In the genomic region with DNA sequence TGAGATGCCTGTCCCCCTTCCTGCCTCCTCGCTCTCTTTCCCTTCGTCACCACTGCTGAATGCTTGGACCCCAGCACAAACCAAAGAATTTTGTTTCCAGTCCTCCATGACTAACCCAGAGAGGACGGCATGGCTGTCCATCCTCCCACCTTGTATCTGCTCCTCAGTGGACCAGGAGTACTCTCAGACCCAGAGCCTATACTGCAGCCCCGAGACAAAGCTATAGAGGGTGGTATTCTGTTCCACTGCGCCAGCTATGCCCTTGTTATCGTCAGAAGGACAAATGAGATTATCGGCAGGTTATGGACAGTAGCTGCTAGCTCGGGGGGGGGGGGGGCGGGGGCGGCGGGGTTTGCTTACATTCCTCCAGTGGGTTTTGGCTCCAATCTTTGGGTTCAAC, we compare ENCODE assay signal across 17 mouse cellular contexts. TPM values are rescaled to one million over a fixed set of nuclear protein-coding genes. Genes with fewer than 3 reads are reported as not detected.
DNase-seq lines count a peak whose midpoint lies in the region; ATAC-seq and TF ChIP-seq lines count a peak whose summit lies in the region.
"Had no signal": no experiment of that assay in that cellular context is flagged by ENCODE, and none has a peak within 500 bp of the region (broad histone marks: within the 10 kb centered on the region; RNA-seq: fewer than 3 reads in every experiment).

No protein-coding gene starts in this region.

- H3K27me3 ChIP-seq in E14TG2a.4 (ENCODE audit: insufficient read depth, low read length): peaks cover 98% of the 10 kb centered on the region
- H3K27me3 ChIP-seq in forebrain, embryonic 13.5 days: peaks cover 94% of the 10 kb centered on the region
- H3K27me3 ChIP-seq in hindbrain, embryonic 14.5 days (ENCODE audit: control insufficient read depth, insufficient read depth, low read length): peaks cover 69% of the 10 kb centered on the region
- peaks cover 40% of the 10 kb centered on the region for H3K27me3 ChIP-seq in midbrain, embryonic 15.5 days (replicated peaks)
- peaks cover 54% of the 10 kb centered on the region for H3K27me3 ChIP-seq in lung, postnatal 0 days (replicated peaks; ENCODE audit: insufficient read depth, low read length)

- ATAC-seq in forebrain, embryonic 13.5 days: no peak
- peak; percentile 11; the same call in 1 of the 2 replicates for ATAC-seq in hindbrain, embryonic 14.5 days (ENCODE audit: low FRiP score)
- ATAC-seq in midbrain, embryonic 15.5 days (replicated peaks): peak; percentile 55
- no peak for ATAC-seq in lung, postnatal 0 days

- no peak for TF ChIP-seq CTCF in E14TG2a.4 (conservative IDR thresholded peaks at IDR 0.05; ENCODE audit: low read length)
- TF ChIP-seq CTCF in lung, postnatal 0 days (IDR thresholded peaks at IDR 0.05): no peak

- H3K4me1 ChIP-seq in E14TG2a.4 (replicated peaks; ENCODE audit: low read depth, low read length): peaks cover 37% of the 10 kb centered on the region
- H3K4me1 ChIP-seq in forebrain, embryonic 13.5 days: peaks cover 31% of the 10 kb centered on the region
- H3K4me1 ChIP-seq in hindbrain, embryonic 14.5 days (replicated peaks; ENCODE audit: control insufficient read depth, insufficient read depth, low read length): peaks cover 11% of the 10 kb centered on the region; the same call in 1 of the 2 replicates
- H3K4me1 ChIP-seq in midbrain, embryonic 15.5 days: peaks cover 27% of the 10 kb centered on the region
- peaks cover 5% of the 10 kb centered on the region; the same call in 1 of the 2 replicates for H3K4me1 ChIP-seq in lung, postnatal 0 days (ENCODE audit: insufficient read depth, low read depth, low read length)

- no peak for TF ChIP-seq EP300 in lung, postnatal 0 days (IDR thresholded peaks at IDR 0.05)

- H3K9ac ChIP-seq in forebrain, embryonic 13.5 days: peak overlapping the region; percentile 43
- peak overlapping the region; percentile 89 for H3K9ac ChIP-seq in hindbrain, embryonic 14.5 days
- no peak overlapping the region; the same call in 1 of the 2 replicates for H3K9ac ChIP-seq in midbrain, embryonic 15.5 days
- H3K9ac ChIP-seq in lung, postnatal 0 days (replicated peaks; ENCODE audit: low read depth): no peak overlapping the region
- H3K9ac ChIP-seq: embryonic facial prominence, embryonic 15.5 days; liver, embryonic 13.5 days had no signal

- H3K4me3 ChIP-seq in E14TG2a.4 (replicated peaks; ENCODE audit: low read length): 0 out of 2 replicates have a peak overlapping the region, but pooled peaks have one; percentile 29
- H3K4me3 ChIP-seq in forebrain, embryonic 13.5 days: peak overlapping the region; percentile 54
- peak overlapping the region; percentile 54 for H3K4me3 ChIP-seq in hindbrain, embryonic 14.5 days (replicated peaks; ENCODE audit: low read length)
- H3K4me3 ChIP-seq in midbrain, embryonic 15.5 days: peak overlapping the region; percentile 50
- no peak overlapping the region for H3K4me3 ChIP-seq in lung, postnatal 0 days (ENCODE audit: low read depth, low read length)
- H3K4me3 ChIP-seq: embryonic facial prominence, embryonic 15.5 days; liver, embryonic 13.5 days had no signal

- peak overlapping the region; percentile 55 for H3K27ac ChIP-seq in forebrain, embryonic 13.5 days
- peak overlapping the region; percentile 97 for H3K27ac ChIP-seq in hindbrain, embryonic 14.5 days
- peak overlapping the region; percentile 77 for H3K27ac ChIP-seq in midbrain, embryonic 15.5 days
- no peak overlapping the region for H3K27ac ChIP-seq in lung, postnatal 0 days (ENCODE audit: low read length)
- H3K27ac ChIP-seq: embryonic facial prominence, embryonic 15.5 days; liver, embryonic 13.5 days had no signal

- peaks cover 15% of the 10 kb centered on the region for H3K9me3 ChIP-seq in E14TG2a.4 (ENCODE audit: low read length)
- no peaks in the 10 kb centered on the region for H3K9me3 ChIP-seq in forebrain, embryonic 13.5 days (replicated peaks)
- H3K9me3 ChIP-seq in hindbrain, embryonic 14.5 days (ENCODE audit: control insufficient read depth, low read length): no peaks in the 10 kb centered on the region
- H3K9me3 ChIP-seq in midbrain, embryonic 15.5 days: no peaks in the 10 kb centered on the region
- H3K9me3 ChIP-seq in lung, postnatal 0 days (ENCODE audit: low read length): no peaks in the 10 kb centered on the region
- H3K9me3 ChIP-seq: embryonic facial prominence, embryonic 15.5 days; liver, embryonic 13.5 days had no signal

- 9% methylated on average over 11 of the region's 11 CpGs for WGBS in forebrain, embryonic 13.5 days
- WGBS in hindbrain, embryonic 14.5 days: 5% methylated on average over 11 of the region's 11 CpGs
- 16% methylated on average over 11 of the region's 11 CpGs for WGBS in midbrain, embryonic 15.5 days
- WGBS in lung, postnatal 0 days: 9% methylated on average over 11 of the region's 11 CpGs

- H3K36me3 ChIP-seq in E14TG2a.4 (ENCODE audit: insufficient read depth, low read length): no peaks in the 10 kb centered on the region
- H3K36me3 ChIP-seq in forebrain, embryonic 13.5 days (ENCODE audit: poor library complexity, severe bottlenecking): peaks cover 7% of the 10 kb centered on the region; the same call in 1 of the 2 replicates
- 0 out of 2 replicates have a peak, but pooled peaks cover 7% of the 10 kb centered on the region for H3K36me3 ChIP-seq in hindbrain, embryonic 14.5 days (replicated peaks; ENCODE audit: control insufficient read depth, insufficient read depth)
- no peaks in the 10 kb centered on the region for H3K36me3 ChIP-seq in midbrain, embryonic 15.5 days (replicated peaks)
- no peaks in the 10 kb centered on the region for H3K36me3 ChIP-seq in lung, postnatal 0 days (ENCODE audit: insufficient read depth, low read length)
- H3K36me3 ChIP-seq: embryonic facial prominence, embryonic 15.5 days; liver, embryonic 13.5 days had no signal

- H3K4me2 ChIP-seq in forebrain, embryonic 13.5 days: peak overlapping the region; percentile 64
- H3K4me2 ChIP-seq in hindbrain, embryonic 14.5 days (replicated peaks): peak overlapping the region; percentile 66
- H3K4me2 ChIP-seq in midbrain, embryonic 15.5 days: peak overlapping the region; percentile 51
- no peak overlapping the region for H3K4me2 ChIP-seq in lung, postnatal 0 days (replicated peaks; ENCODE audit: low read depth, low read length)
- H3K4me2 ChIP-seq: embryonic facial prominence, embryonic 15.5 days; liver, embryonic 13.5 days had no signal

- no peak for DNase-seq in hindbrain, embryonic 14.5 days (ENCODE audit: low spot score)
- no peak for DNase-seq in lung, postnatal 0 days (ENCODE audit: low spot score)
- DNase-seq in gastrocnemius, postnatal 4 days (ENCODE audit: low spot score in 2 of 2): no peak
- DNase-seq in thymus, postnatal 4 days: no peak
- DNase-seq: cerebellum, adult 11 months; kidney, adult 8-10 months; layer of hippocampus, postnatal 36 days; liver, embryonic 13.5 days; lung, postnatal 10 days had no signal

RNA-seq across cellular contexts. Expression of a gene that starts 6.2 kb away (rescaled TPM):
- polyA plus RNA-seq in forebrain, embryonic 13.5 days (2015; fragmentation: Nextera tagmentation; extraction: Ambion mirVana): 4.8 and 5.6 TPM in 2 replicates
- polyA plus RNA-seq in hindbrain, embryonic 14.5 days (2014; fragmentation: Nextera tagmentation; extraction: Ambion mirVana): 8.7 and 11.5 TPM in 2 replicates
- 9.8 and 10.5 TPM in 2 replicates for polyA plus RNA-seq in midbrain, embryonic 15.5 days (2015; fragmentation: Nextera tagmentation; extraction: Ambion mirVana)
- polyA plus RNA-seq in lung, postnatal 0 days (2015; fragmentation: Nextera tagmentation; extraction: Ambion mirVana): not detected in 2 replicates
- total RNA-seq in gastrocnemius, postnatal 4 days (2021): not detected
- total RNA-seq: adrenal gland, adult 18-20 months; granulocyte monocyte progenitor cell, adult 5-6 weeks; neutrophil, adult 5-6 weeks had no signal
- polyA plus RNA-seq: heart, embryonic 14.5 days; liver, embryonic 13.5 days had no signal

RNA-seq across cellular contexts. Expression of a gene that starts 7.9 kb away (rescaled TPM):
- polyA plus RNA-seq in forebrain, embryonic 13.5 days (2015; fragmentation: Nextera tagmentation; extraction: Ambion mirVana): 11.5 and 14.1 TPM in 2 replicates
- polyA plus RNA-seq in hindbrain, embryonic 14.5 days (2014; fragmentation: Nextera tagmentation; extraction: Ambion mirVana): 14.6 TPM in 2 replicates
- 11.7 and 12.8 TPM in 2 replicates for polyA plus RNA-seq in midbrain, embryonic 15.5 days (2015; fragmentation: Nextera tagmentation; extraction: Ambion mirVana)
- polyA plus RNA-seq in lung, postnatal 0 days (2015; fragmentation: Nextera tagmentation; extraction: Ambion mirVana): 6.4 and 6.6 TPM in 2 replicates
- total RNA-seq in gastrocnemius, postnatal 4 days (2021): 1 to 10 TPM; 7.3 to 9.0 TPM

RNA-seq across cellular contexts. Expression of a gene that starts 48.4 kb away (rescaled TPM):
- 7.8 and 8.4 TPM in 2 replicates for polyA plus RNA-seq in forebrain, embryonic 13.5 days (2015; fragmentation: Nextera tagmentation; extraction: Ambion mirVana)
- 20.0 and 20.8 TPM in 2 replicates for polyA plus RNA-seq in hindbrain, embryonic 14.5 days (2014; fragmentation: Nextera tagmentation; extraction: Ambion mirVana)
- 21.0 and 23.4 TPM in 2 replicates for polyA plus RNA-seq in midbrain, embryonic 15.5 days (2015; fragmentation: Nextera tagmentation; extraction: Ambion mirVana)
- polyA plus RNA-seq in lung, postnatal 0 days (2015; fragmentation: Nextera tagmentation; extraction: Ambion mirVana): 30.6 and 48.6 TPM in 2 replicates
- total RNA-seq in gastrocnemius, postnatal 4 days (2021): 1 to 10 TPM; 8.3 to 9.1 TPM

Comparison
In these comparisons a context has a peak if more than half of its experiments do, and no peak if none do; other contexts are left out.
1. ATAC-seq: peak in hindbrain, embryonic 14.5 days (single experiment) and midbrain, embryonic 15.5 days (single experiment); none in forebrain, embryonic 13.5 days (single experiment) and lung, postnatal 0 days (single experiment).
2. H3K9ac ChIP-seq: peak in forebrain, embryonic 13.5 days (single experiment) and hindbrain, embryonic 14.5 days (single experiment); none in midbrain, embryonic 15.5 days (single experiment) and lung, postnatal 0 days (single experiment).